Mouse (Mus musculus) forebrain, postnatal 0 days (tissue): ENCODE measurements around the gene Gm21974. TPM values are rescaled to one million over a fixed set of nuclear protein-coding genes. Genes with fewer than 3 reads are reported as not detected.
A peak's percentile ranks its signal among the peaks of the same experiment; 100 is the strongest.

Source experiments
- ATAC-seq: fragments of 200-750 bp; cut with Nextera tagmentation; 2 replicates; pipeline ENCODE4 v1.8.0; 2017; ENCODE audit warnings: mild to moderate bottlenecking, moderate library complexity
- DNase-seq: peaks from one replicate; pipeline ENCODE4 v3.0.0-alpha.2; 2015
- H3K27ac ChIP-seq: fragments of 300-500 bp; sonication (generic); 2 replicates; pipeline ENCODE4 v1.5.1; 2014; ENCODE audit warnings: low read depth, mild to moderate bottlenecking, antibody characterized with exemption, low read length, moderate library complexity, mixed read lengths
- H3K27me3 ChIP-seq: fragments of 300-500 bp; sonication (generic); 2 replicates; pipeline ENCODE4 v1.6.1; 2014; ENCODE audit warnings: mild to moderate bottlenecking, low read length, mixed read lengths; ENCODE audit not compliant: insufficient read depth
- H3K36me3 ChIP-seq: fragments of 300-500 bp; sonication (generic); 2 replicates; pipeline ENCODE4 v1.6.1; 2014; ENCODE audit warnings: mild to moderate bottlenecking, moderate library complexity; ENCODE audit not compliant: insufficient read depth
- H3K4me1 ChIP-seq: fragments of 300-500 bp; sonication (generic); 2 replicates; pipeline ENCODE4 v1.6.1; 2014; ENCODE audit warnings: antibody characterized with exemption; ENCODE audit not compliant: insufficient read depth
- H3K4me2 ChIP-seq: fragments of 300-500 bp; sonication (generic); 2 replicates; pipeline ENCODE4 v1.6.1; 2014; ENCODE audit warnings: low read depth, mild to moderate bottlenecking, moderate library complexity
- H3K4me3 ChIP-seq: fragments of 300-500 bp; sonication (generic); 2 replicates; pipeline ENCODE4 v1.5.1; 2014; ENCODE audit warnings: low read depth, low read length, mixed read lengths
- H3K9ac ChIP-seq: fragments of 300-500 bp; sonication (generic); 2 replicates; pipeline ENCODE4 v1.6.1; 2014; ENCODE audit warnings: mild to moderate bottlenecking
- H3K9me3 ChIP-seq: fragments of 300-500 bp; sonication (generic); 2 replicates; pipeline ENCODE4 v1.6.1; 2016; ENCODE audit warnings: low read length
- CTCF ChIP-seq: sonication (generic); IDR thresholded peaks from 2 replicates; pipeline ENCODE4 v1.5.1; 2016; ENCODE audit warnings: antibody characterized with exemption, control low read depth, low read depth
- WGBS: fragments of 180-500 bp; shearing (Covaris S2); extraction: QIAGEN DNeasy Blood & Tissue Kit; methylation state at CpG from one replicate; pipeline ENCODE4 v1.1.7; 2014; 5-methylcytosine and 5-hydroxymethylcytosine counted together
- polyA plus RNA-seq: library from polyadenylated mRNA; unstranded; fragments of >200 nt; fragmentation: Nextera tagmentation; extraction: Ambion mirVana; gene quantifications from 2 replicates; pipeline ENCODE4 v1.2.1, GENCODE M21; 2015
- total RNA-seq: library from RNA; depleted of rRNA; stranded (reverse); fragments of >200 nt; gene quantifications from 2 replicates; pipeline ENCODE4 v1.2.3, GENCODE M21; 2014

Gene Gm21974
- total and polyA plus RNA-seq, 2 experiments from 2014 or later: not detected

- peaks cover 10% of the 10 kb centered on the region; the same call in 1 of the 2 replicates for H3K27me3 ChIP-seq
- no peak overlapping the region for H3K4me3 ChIP-seq
- peaks cover 36% of the 10 kb centered on the region for H3K36me3 ChIP-seq
- DNase-seq (no peak), ATAC-seq (no peak)
- no peak for TF ChIP-seq CTCF
- H3K9me3 ChIP-seq: no peaks in the 10 kb centered on the region
- H3K4me2 ChIP-seq: no peak overlapping the region
- no peak overlapping the region for H3K27ac ChIP-seq
- no peak overlapping the region for H3K9ac ChIP-seq
- 92% methylated on average over 11 of the region's 11 CpGs for whole genome bisulfite sequencing
- H3K4me1 ChIP-seq: no peaks in the 10 kb centered on the region
Measured at GRCm38 (mm10) chr7:127926846-127927245, 31.6 kb upstream of the Gm21974 start.

GRCm38 (mm10) chr7:127926066-127926465 is 30.8 kb upstream of the Gm21974 start:
- Histone ChIP-seq H3K36me3 (peaks cover 36% of the 10 kb centered on the region), H3K27ac (no peak overlapping the region), H3K4me2 (no peak overlapping the region), H3K9ac (no peak overlapping the region), H3K4me3 (no peak overlapping the region), H3K27me3 (peaks cover 10% of the 10 kb centered on the region; the same call in 1 of the 2 replicates), H3K9me3 (no peaks in the 10 kb centered on the region), H3K4me1 (no peaks in the 10 kb centered on the region)
- WGBS: 87% methylated on average over 8 of the region's 8 CpGs
- ATAC-seq (no peak), DNase-seq (no peak)
- TF ChIP-seq CTCF: no peak

- Histone ChIP-seq H3K4me3 (no peak overlapping the region), H3K4me1 (no peaks in the 10 kb centered on the region), H3K36me3 (peaks cover 41% of the 10 kb centered on the region), H3K9ac (no peak overlapping the region), H3K27ac (no peak overlapping the region), H3K9me3 (no peaks in the 10 kb centered on the region), H3K27me3 (peaks cover 10% of the 10 kb centered on the region; the same call in 1 of the 2 replicates), H3K4me2 (no peak overlapping the region)
- WGBS: 62% methylated on average over 5 of the region's 5 CpGs
- ATAC-seq: no peak
- no peak for DNase-seq
- TF ChIP-seq CTCF: no peak
Measured at GRCm38 (mm10) chr7:127925252-127925651, 30.0 kb upstream of the Gm21974 start.

- Histone ChIP-seq H3K27ac (no peak overlapping the region), H3K4me3 (no peak overlapping the region), H3K9me3 (no peaks in the 10 kb centered on the region), H3K9ac (no peak overlapping the region), H3K4me2 (no peak overlapping the region), H3K27me3 (peaks cover 3% of the 10 kb centered on the region; the same call in 1 of the 2 replicates), H3K4me1 (no peaks in the 10 kb centered on the region), H3K36me3 (peaks cover 49% of the 10 kb centered on the region)
- no peak for DNase-seq
- ATAC-seq: no peak
- 89% methylated on average over 5 of the region's 5 CpGs for WGBS
- no peak for TF ChIP-seq CTCF
Measured at GRCm38 (mm10) chr7:127923714-127924113, 28.5 kb upstream of the Gm21974 start.

- no peak overlapping the region for H3K4me3 ChIP-seq
- peaks cover 49% of the 10 kb centered on the region for H3K36me3 ChIP-seq
- no peak overlapping the region for H3K9ac ChIP-seq
- H3K27me3 ChIP-seq: no peaks in the 10 kb centered on the region
- DNase-seq: no peak
- no peaks in the 10 kb centered on the region for H3K9me3 ChIP-seq
- no peak for ATAC-seq
- no peak overlapping the region for H3K27ac ChIP-seq
- no peak overlapping the region for H3K4me2 ChIP-seq
- no peak for TF ChIP-seq CTCF
- H3K4me1 ChIP-seq: no peaks in the 10 kb centered on the region
- 84% methylated on average over 6 of the region's 6 CpGs for WGBS
Measured at GRCm38 (mm10) chr7:127922451-127923275, 27.4 kb upstream of the Gm21974 start.

- no peak overlapping the region for H3K4me2 ChIP-seq
- ATAC-seq: no peak
- peak; percentile 11 for DNase-seq
- WGBS: 67% methylated on average over 8 of the region's 8 CpGs
- H3K9ac ChIP-seq: no peak overlapping the region
- peak; percentile 52 for TF ChIP-seq CTCF
- no peak overlapping the region for H3K27ac ChIP-seq
- no peaks in the 10 kb centered on the region for H3K9me3 ChIP-seq
- no peaks in the 10 kb centered on the region for H3K4me1 ChIP-seq
- peaks cover 52% of the 10 kb centered on the region for H3K36me3 ChIP-seq
- no peaks in the 10 kb centered on the region for H3K27me3 ChIP-seq
- no peak overlapping the region for H3K4me3 ChIP-seq
Measured at GRCm38 (mm10) chr7:127921516-127921915, 26.3 kb upstream of the Gm21974 start.

- Histone ChIP-seq H3K9ac (no peak overlapping the region), H3K4me3 (no peak overlapping the region), H3K36me3 (peaks cover 40% of the 10 kb centered on the region), H3K27me3 (no peaks in the 10 kb centered on the region), H3K27ac (no peak overlapping the region), H3K4me1 (no peaks in the 10 kb centered on the region), H3K9me3 (no peaks in the 10 kb centered on the region), H3K4me2 (no peak overlapping the region)
- ATAC-seq: no peak
- no peak; the same call in 1 of the 2 replicates for TF ChIP-seq CTCF
- DNase-seq: no peak
- WGBS: 79% methylated on average over 7 of the region's 7 CpGs
Measured at GRCm38 (mm10) chr7:127919290-127919689, 24.0 kb upstream of the Gm21974 start.
